Mouse (Mus musculus) kidney, adult 2 months (tissue): Measurements from ENCODE around the gene Zfp750.

Source experiments
- CTCF ChIP-seq: fragments of 200-500 bp; conservative IDR thresholded peaks from 2 replicates; pipeline ENCODE4 v1.5.1; 2011; ENCODE audit warnings: low read depth, mild to moderate bottlenecking, control low read depth, low read length, moderate library complexity, mixed read lengths; ENCODE audit not compliant: insufficient read depth, insufficient read length
- POLR2A ChIP-seq: fragments of 200-500 bp; IDR thresholded peaks from one replicate; pipeline ENCODE4 v1.6.1; 2011; ENCODE audit warnings: low read depth, low read length, control low read depth

- TF ChIP-seq POLR2A (no peak), CTCF (no peak)
Observed at GRCm38 (mm10) chr11:121547234-121547633, 28.1 kb upstream of the Zfp750 start.
